Mouse (Mus musculus): ENCODE measurements at regions not wholly inside any gene's neighbourhood (a gene's known extent, or its start where the extent isn't known, plus 50 kb on each side); places are given as distances from the start of the nearest gene placed in this dataset.

GRCm38 (mm10) chr16:93286816-93287215, 317.0 kb downstream of the Setd4 start:
- TF ChIP-seq POLR2AphosphoS2 (IDR thresholded peaks at IDR 0.05; ENCODE audit: insufficient read length, low read depth) (no peak), TCF12 (IDR thresholded peaks at IDR 0.05; ENCODE audit: insufficient read depth, poor library complexity, severe bottlenecking) (no peak), E2F4 (IDR thresholded peaks at IDR 0.05; ENCODE audit: insufficient read depth) (no peak), POLR2A (IDR thresholded peaks at IDR 0.05; ENCODE audit: insufficient read length, low read depth) (no peak), MAX (IDR thresholded peaks at IDR 0.05; ENCODE audit: low read depth) (no peak), SRF (IDR thresholded peaks at IDR 0.05; ENCODE audit: control insufficient read depth, insufficient read length, low read depth) (no peak), MYOD1 (IDR thresholded peaks at IDR 0.05; ENCODE audit: control insufficient read depth in 1 of 3, insufficient read length in 2 of 3, low read depth in 2 of 3) (no peak), REST (IDR thresholded peaks at IDR 0.05; ENCODE audit: insufficient read depth, insufficient read length) (no peak), CEBPB (IDR thresholded peaks at IDR 0.05; ENCODE audit: insufficient read depth, poor library complexity, severe bottlenecking) (no peak), USF1 (IDR thresholded peaks at IDR 0.05; ENCODE audit: low read depth) (no peak), MYOG (IDR thresholded peaks at IDR 0.05; ENCODE audit: control insufficient read depth in 1 of 3, insufficient read depth in 1 of 3, insufficient read length in 2 of 3, low read depth in 2 of 3) (no peak)
